Mouse (Mus musculus) CH12.LX (cell line): ENCODE results near the gene Olfr63.
"Not testable (repeated sequence)": the region's sequence is repeated elsewhere in the genome, so short reads cannot be mapped to it uniquely, and the experiment has no call there.

ENCODE experiments used
- CHD2 ChIP-seq: IDR thresholded peaks from 2 replicates; pipeline ENCODE4 v1.6.1; 2011; ENCODE audit warnings: low read length, improper control_type of control experiment
- CTCF ChIP-seq, 2 experiments: IDR thresholded peaks in 1 of 2; conservative IDR thresholded peaks in 1 of 2; 2 replicates each; pipeline ENCODE4 v1.5.1; 2011 to 2012; ENCODE audit warnings: low read depth in 2 of 2, low read length in 2 of 2, improper control_type of control experiment in 1 of 2, inconsistent platforms in 1 of 2, mild to moderate bottlenecking in 1 of 2, moderate library complexity in 1 of 2
- MEF2A ChIP-seq: IDR thresholded peaks from 2 replicates; pipeline ENCODE4 v1.6.1; 2014; ENCODE audit warnings: low read depth, mild to moderate bottlenecking, inconsistent platforms, low read length, improper control_type of control experiment, borderline replicate concordance
- MXI1 ChIP-seq: IDR thresholded peaks from 2 replicates; pipeline ENCODE4 v1.6.1; 2011; ENCODE audit warnings: mild to moderate bottlenecking, low read depth, low read length, improper control_type of control experiment
- POLR2A ChIP-seq: IDR thresholded peaks from 2 replicates; pipeline ENCODE4 v1.6.1; 2011; ENCODE audit warnings: low read depth, mild to moderate bottlenecking, improper control_type of control experiment, low read length
- TBP ChIP-seq: conservative IDR thresholded peaks from 2 replicates; pipeline ENCODE4 v1.6.1; 2011; ENCODE audit warnings: low read depth, low read length, improper control_type of control experiment

GRCm38 (mm10) chr17:33255319-33255657 is 9.2 kb upstream of the Olfr63 start:
- TF ChIP-seq TBP; MEF2A; CTCF (conservative IDR thresholded peaks at IDR 0.05 in 1 of 2, IDR thresholded peaks at IDR 0.05 in 1 of 2; ENCODE audit: low read depth in 2 of 2, low read length in 2 of 2); POLR2A; CHD2; MXI1: not testable (repeated sequence)
